Mouse (Mus musculus): ENCODE data around the gene Rplp2.

Gene Rplp2

DNA sequence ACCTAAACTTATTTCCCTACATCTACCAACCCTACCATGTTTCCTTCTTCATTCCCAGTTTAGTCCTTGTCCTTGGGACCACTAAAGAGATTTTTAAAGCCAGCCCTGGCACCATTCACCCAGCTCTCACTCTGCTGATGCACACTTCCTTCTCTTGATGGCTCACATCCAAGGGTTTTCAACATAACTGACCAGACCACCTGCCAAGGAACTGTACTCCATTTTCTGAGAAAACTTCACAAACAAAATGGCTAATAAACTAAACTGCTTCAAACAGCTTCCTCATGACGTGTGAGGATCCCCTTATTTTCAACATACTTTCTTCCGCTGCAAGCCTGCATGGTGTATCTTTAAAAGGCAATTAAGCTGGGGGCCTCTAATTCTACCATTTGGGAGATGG lies 6.5 kb downstream of the Rplp2 start:
- no peak for DNase-seq

DNA sequence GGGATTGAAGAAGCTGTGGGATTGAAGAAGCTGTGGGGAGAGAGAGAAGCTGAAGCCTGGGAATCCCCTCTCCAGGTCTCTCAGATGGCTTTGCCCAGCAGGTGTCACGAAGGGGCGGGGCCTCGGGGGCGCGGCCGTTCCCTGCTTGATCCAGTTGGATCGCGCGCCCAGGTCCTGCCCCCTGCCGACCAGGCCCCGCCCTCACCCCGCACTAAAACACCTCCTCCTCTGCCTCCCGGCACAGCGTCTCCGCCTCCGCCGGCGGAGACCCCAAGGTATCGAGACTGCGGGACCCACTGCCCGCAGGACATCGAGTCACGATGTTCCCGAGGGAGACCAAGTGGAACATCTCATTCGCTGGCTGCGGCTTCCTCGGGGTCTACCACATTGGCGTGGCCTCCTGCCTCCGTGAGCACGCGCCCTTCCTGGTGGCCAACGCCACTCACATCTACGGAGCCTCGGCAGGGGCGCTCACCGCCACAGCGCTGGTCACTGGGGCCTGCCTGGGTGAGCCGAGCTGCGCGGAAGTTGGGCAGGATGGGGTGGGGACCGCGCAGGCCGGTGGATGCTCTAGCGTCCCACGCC lies 7.9 kb downstream of the Rplp2 start, which contains the start of gene Pnpla2:
TSS of gene Pnpla2 (plus strand) at position 232 of the 585 bp plus-strand sequence.
- peak; percentile 90 for DNase-seq

GRCm38 (mm10) chr7:141455610-141456314 lies 8.6 kb downstream of the Rplp2 start:
- DNase-seq: peak; percentile 49

- no peak for DNase-seq
These were observed 9.6 kb downstream of the Rplp2 start for GRCm38 (mm10) chr7:141456739-141457138.

DNA sequence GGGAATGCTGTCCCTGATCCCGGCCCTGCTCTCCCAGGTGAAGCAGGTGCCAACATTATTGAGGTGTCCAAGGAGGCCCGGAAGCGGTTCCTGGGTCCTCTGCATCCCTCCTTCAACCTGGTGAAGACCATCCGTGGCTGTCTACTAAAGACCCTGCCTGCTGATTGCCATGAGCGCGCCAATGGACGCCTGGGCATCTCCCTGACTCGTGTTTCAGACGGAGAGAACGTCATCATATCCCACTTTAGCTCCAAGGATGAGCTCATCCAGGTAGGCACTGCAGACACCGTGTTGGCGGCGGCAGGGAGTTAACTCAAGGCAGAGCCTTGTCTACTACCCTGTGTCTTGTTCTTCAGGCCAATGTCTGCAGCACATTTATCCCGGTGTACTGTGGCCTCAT lies 10.1 kb downstream of the Rplp2 start:
- DNase-seq: peak; percentile 3

DNA sequence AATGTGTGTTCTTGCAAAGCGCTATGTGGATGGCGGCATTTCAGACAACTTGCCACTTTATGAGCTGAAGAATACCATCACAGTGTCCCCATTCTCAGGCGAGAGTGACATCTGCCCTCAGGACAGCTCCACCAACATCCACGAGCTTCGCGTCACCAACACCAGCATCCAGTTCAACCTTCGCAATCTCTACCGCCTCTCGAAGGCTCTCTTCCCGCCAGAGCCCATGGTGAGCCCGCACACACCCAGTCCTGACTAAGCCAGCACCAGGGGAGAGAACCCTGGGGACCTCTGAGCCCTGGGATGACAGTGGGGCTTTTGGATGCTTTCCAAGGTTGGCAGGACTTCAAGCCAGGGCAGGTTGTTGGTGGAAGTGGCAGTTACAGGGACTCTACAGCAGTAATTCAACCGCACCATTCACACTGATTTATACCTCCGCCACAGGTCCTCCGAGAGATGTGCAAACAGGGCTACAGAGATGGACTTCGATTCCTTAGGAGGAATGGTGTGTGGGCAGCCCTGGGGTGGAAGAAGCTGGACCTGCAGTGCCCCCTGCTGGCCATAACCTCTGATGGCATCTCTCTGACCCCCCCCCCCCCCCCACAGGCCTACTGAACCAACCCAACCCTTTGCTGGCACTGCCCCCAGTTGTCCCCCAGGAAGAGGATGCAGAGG lies 11.0 kb downstream of the Rplp2 start:
- DNase-seq: no peak

GRCm38 (mm10) chr7:141458661-141459060 lies 11.5 kb downstream of the Rplp2 start:
- no peak for DNase-seq

- DNase-seq: no peak
These were observed 12.1 kb downstream of the Rplp2 start for GRCm38 (mm10) chr7:141459301-141459711.

DNA sequence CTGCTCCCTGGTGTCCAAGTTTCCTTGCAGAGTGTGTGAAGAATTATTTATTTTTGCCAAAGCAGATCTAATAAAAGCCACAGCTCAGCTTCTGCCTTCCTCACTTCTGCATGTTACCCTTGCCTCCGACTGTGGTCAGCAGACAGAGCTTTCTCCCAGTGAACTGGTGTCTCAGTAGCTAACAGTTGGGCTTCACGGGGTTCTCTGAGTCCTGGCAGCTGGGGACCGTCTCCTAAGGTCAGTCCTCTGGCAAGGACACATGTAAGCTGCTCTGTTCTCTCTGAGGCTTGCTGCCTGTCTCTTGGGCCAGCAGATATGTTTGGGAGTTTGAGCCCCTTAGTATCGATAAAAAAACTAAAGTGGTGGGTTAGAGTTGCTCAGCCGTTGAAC lies 12.8 kb downstream of the Rplp2 start:
- DNase-seq: no peak

- DNase-seq: no peak
These were observed 13.4 kb downstream of the Rplp2 start, which contains the start of gene Cracr2b for GRCm38 (mm10) chr7:141460391-141461113. Gene Cracr2b (plus strand): TSS chr7:141461094.

DNA sequence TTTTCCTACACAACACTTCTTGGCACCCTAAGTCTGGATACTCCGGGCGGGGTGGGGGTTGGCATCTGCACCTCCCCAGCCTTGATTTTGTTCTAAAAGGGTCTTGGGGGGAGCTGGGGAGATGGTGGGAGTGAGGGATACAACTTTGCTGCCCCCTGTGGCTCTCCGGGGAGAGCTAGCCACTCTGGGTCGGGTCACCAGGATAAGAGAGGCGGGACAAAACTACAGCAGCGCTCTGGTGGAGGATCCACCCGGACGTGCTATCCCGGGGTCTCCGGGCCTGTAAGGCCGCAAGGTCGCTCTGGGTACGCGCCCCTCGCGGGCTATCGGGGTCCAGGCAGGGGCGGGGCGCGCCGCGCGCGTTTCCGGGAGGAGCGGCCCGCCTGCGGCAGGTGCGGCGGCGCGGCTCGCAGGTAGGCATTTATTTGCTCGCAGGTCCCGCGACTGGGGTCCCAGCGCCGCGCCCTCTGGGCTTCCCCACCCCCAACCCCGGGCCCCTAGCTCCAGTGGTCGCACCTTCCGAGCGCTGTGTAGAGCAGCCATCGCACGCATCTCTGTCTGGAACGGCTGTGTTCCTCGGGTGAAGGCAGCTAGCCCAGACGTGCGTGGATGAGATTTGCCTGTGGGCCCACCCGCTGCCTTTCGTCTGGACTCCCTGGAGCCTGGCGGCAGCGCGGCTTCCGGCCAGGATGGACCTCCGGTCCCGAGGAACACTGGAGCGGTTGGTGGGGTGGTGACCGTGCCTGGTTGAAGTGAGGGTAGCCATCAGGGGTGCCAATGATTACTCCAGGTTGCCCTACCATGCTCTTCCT lies 14.6 kb downstream of the Rplp2 start:
- no peak for DNase-seq

- no peak for DNase-seq
These were observed 15.2 kb downstream of the Rplp2 start for GRCm38 (mm10) chr7:141462333-141462821.

DNA sequence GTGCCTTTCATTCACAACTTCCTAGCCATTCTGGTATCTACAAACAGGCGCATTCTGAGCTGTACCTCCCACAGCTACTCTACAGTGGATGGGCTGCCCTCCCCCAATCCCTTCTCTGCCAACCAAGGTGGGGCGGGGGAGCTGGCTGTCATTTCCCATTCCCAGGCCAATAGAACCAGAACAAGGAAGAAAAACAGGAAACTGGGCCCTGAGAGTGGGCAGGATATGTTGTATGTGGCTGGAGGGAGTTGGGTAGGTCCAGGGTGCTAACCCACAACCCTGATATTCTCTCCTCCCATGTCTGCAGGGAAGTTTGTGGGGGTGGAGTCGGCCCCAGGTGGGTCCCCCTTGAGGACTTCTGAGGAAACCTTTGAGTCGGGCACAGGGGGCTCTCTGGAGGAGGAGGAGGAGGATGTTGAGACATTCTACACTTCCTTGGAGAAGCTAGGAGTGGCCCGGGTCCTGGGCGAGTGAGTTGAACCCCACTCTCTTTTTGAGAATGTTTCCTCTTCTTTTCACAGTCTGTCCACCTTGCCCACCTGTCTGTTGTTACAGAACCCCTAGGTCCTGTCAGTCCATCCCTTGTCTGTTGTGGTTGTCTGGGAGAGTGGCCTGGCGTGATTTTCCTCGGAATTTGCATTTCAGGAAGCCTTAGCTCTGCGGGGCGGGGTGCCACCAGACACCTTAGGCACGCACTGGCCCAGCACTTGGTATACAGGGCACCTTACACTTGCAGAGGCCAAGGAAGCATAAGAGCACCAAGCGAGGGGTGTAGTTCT lies 16.8 kb downstream of the Rplp2 start:
- DNase-seq: no peak

GRCm38 (mm10) chr7:141464603-141465201 lies 17.5 kb downstream of the Rplp2 start:
- no peak for DNase-seq

DNA sequence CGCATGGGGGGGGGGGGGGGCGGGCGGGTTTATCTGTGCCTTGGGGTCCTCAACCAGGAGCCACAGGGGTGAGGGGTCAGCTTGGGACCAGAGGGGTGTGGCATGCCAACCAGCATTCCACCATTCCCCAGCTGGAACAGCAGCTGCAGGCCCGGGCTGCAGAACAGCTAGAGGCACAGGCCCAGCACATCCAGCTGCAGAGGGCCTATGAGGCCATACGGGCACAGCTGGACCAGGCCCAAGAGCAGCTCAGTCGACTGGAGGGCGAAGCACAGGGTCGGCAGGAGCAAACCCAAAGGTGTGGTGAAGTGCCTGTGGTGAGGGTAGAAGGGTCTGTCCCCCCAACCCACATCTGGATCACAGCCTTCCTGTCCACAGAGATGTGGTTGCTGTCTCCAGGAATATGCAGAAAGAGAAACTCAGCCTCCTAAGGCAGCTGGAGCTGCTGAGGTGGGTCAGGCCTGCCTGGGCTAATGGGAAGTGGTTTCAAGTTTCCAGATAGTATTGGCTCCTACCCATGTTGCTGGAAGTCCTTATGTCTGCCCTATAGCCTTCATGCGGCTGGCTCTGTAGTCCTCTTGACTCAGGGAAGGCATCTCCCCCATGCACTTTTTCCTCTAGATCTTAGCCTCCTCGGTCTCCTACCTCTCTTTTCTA lies 18.3 kb downstream of the Rplp2 start:
- no peak for DNase-seq

DNA sequence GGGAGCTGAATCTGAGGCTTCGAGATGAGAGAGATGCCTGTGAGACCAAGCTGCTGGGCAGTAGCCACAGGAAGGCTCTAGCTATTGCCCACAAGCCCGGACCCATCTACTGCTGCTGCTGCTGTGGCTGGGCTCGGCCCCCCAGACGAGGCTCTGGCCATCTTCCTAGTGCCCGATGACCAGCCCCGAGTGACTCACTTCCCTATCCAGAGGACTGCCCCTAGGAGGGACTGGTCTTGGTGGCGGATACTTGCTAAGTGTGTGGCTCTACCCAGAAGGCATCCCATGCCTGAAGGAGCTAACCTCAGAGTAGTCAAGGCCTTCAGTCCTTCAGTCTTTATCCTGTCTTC lies 18.9 kb downstream of the Rplp2 start:
- no peak for DNase-seq

DNA sequence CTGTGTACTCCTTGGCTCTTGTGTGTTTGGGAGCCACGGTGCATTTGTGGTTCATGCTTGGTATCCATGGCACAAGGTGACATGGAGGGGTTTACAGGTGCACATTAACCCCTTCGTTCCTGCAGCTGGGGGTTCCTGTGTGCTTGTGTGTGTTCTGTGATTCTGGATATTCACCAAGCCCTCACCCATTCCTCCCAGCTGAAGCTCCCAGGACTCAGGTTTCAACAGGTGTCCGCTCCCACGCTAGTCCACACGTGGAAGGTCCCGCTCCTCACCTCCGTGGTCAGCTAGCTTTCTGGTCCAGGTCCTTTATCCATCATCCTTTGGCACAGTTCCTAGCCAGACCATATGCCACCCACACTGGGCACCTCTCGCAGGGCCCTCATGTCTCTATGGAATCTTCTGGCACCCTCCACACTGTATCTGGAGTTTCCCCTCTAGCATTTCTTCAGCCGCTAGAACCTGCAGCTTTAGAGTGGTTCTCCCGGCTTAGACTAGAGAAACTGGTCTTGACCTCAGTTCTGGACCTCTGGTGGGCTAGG lies 19.5 kb downstream of the Rplp2 start:
- DNase-seq: no peak

GRCm38 (mm10) chr7:141467230-141468030 lies 20.3 kb downstream of the Rplp2 start, which contains the start of gene Cd151:
Gene Cd151 (plus strand): TSS chr7:141467392.
- DNase-seq: peak; percentile 68

DNA sequence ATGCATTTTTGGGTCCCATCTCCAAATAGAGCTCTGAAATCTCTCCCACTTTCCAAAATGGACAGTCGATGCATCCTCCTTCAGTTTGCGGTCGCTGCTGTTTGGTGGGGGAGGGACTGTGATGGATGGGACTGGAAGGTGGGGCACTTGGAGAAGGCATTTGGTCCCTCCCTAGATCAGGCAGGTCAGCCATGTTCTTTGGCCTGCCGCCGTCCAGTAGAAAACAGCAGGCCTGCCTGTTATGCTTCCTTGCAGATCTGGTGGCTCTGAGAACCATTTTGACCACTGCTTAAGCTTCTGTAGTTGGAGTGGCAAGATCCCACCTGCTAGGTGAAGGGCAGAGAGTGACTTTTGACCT lies 21.0 kb downstream of the Rplp2 start:
- DNase-seq: no peak
